Mouse (Mus musculus) forebrain, postnatal 0 days (tissue): ENCODE results near the gene Tmem199. TPM values are rescaled to one million over a fixed set of nuclear protein-coding genes. Genes with fewer than 3 reads are reported as not detected.

ENCODE experiments used
- ATAC-seq: fragments of 200-750 bp; cut with Nextera tagmentation; 2 replicates; pipeline ENCODE4 v1.8.0; 2017; ENCODE audit warnings: mild to moderate bottlenecking, moderate library complexity
- DNase-seq: peaks from one replicate; pipeline ENCODE4 v3.0.0-alpha.2; 2015
- H3K27ac ChIP-seq: fragments of 300-500 bp; sonication (generic); 2 replicates; pipeline ENCODE4 v1.5.1; 2014; ENCODE audit warnings: low read depth, mild to moderate bottlenecking, antibody characterized with exemption, low read length, moderate library complexity, mixed read lengths
- H3K27me3 ChIP-seq: fragments of 300-500 bp; sonication (generic); 2 replicates; pipeline ENCODE4 v1.6.1; 2014; ENCODE audit warnings: mild to moderate bottlenecking, low read length, mixed read lengths; ENCODE audit not compliant: insufficient read depth
- H3K36me3 ChIP-seq: fragments of 300-500 bp; sonication (generic); 2 replicates; pipeline ENCODE4 v1.6.1; 2014; ENCODE audit warnings: mild to moderate bottlenecking, moderate library complexity; ENCODE audit not compliant: insufficient read depth
- H3K4me1 ChIP-seq: fragments of 300-500 bp; sonication (generic); 2 replicates; pipeline ENCODE4 v1.6.1; 2014; ENCODE audit warnings: antibody characterized with exemption; ENCODE audit not compliant: insufficient read depth
- H3K4me2 ChIP-seq: fragments of 300-500 bp; sonication (generic); 2 replicates; pipeline ENCODE4 v1.6.1; 2014; ENCODE audit warnings: low read depth, mild to moderate bottlenecking, moderate library complexity
- H3K4me3 ChIP-seq: fragments of 300-500 bp; sonication (generic); 2 replicates; pipeline ENCODE4 v1.5.1; 2014; ENCODE audit warnings: low read depth, low read length, mixed read lengths
- H3K9ac ChIP-seq: fragments of 300-500 bp; sonication (generic); 2 replicates; pipeline ENCODE4 v1.6.1; 2014; ENCODE audit warnings: mild to moderate bottlenecking
- H3K9me3 ChIP-seq: fragments of 300-500 bp; sonication (generic); 2 replicates; pipeline ENCODE4 v1.6.1; 2016; ENCODE audit warnings: low read length
- CTCF ChIP-seq: sonication (generic); IDR thresholded peaks from 2 replicates; pipeline ENCODE4 v1.5.1; 2016; ENCODE audit warnings: antibody characterized with exemption, control low read depth, low read depth
- WGBS: fragments of 180-500 bp; shearing (Covaris S2); extraction: QIAGEN DNeasy Blood & Tissue Kit; methylation state at CpG from one replicate; pipeline ENCODE4 v1.1.7; 2014; 5-methylcytosine and 5-hydroxymethylcytosine counted together
- polyA plus RNA-seq: library from polyadenylated mRNA; unstranded; fragments of >200 nt; fragmentation: Nextera tagmentation; extraction: Ambion mirVana; gene quantifications from 2 replicates; pipeline ENCODE4 v1.2.1, GENCODE M21; 2015
- total RNA-seq: library from RNA; depleted of rRNA; stranded (reverse); fragments of >200 nt; gene quantifications from 2 replicates; pipeline ENCODE4 v1.2.3, GENCODE M21; 2014

Tmem199 gene
- total and polyA plus RNA-seq, 2 experiments from 2014 or later: 64.8 to 84.2 TPM

DNA sequence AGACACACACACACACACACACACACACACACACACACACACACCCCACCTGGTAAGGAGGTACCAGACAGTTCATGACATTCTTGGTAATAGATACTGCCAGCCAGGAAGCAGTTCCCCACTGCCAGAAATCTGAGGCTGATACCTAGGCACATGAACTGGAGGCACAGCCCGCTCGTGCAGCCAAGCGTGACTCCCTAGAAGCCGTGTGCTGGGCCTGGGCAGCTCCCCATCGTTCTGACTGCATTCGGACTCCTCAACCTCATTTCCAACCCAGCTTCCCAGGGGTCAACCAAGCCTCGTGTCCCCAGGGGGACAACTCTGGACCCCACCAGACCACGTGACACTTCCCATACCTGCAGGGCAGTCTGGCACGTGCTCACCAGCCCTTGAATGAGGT lies 16.7 kb upstream of the Tmem199 start:
- H3K4me1 ChIP-seq: no peaks in the 10 kb centered on the region
- peaks cover 62% of the 10 kb centered on the region for H3K36me3 ChIP-seq
- H3K4me2 ChIP-seq: no peak overlapping the region
- WGBS: 85% methylated on average over 9 of the region's 9 CpGs
- H3K9me3 ChIP-seq: no peaks in the 10 kb centered on the region
- H3K27ac ChIP-seq: no peak overlapping the region
- no peak overlapping the region for H3K4me3 ChIP-seq
- DNase-seq: no peak
- TF ChIP-seq CTCF: no peak
- no peak overlapping the region for H3K9ac ChIP-seq
- H3K27me3 ChIP-seq: no peaks in the 10 kb centered on the region
- ATAC-seq: no peak

DNA sequence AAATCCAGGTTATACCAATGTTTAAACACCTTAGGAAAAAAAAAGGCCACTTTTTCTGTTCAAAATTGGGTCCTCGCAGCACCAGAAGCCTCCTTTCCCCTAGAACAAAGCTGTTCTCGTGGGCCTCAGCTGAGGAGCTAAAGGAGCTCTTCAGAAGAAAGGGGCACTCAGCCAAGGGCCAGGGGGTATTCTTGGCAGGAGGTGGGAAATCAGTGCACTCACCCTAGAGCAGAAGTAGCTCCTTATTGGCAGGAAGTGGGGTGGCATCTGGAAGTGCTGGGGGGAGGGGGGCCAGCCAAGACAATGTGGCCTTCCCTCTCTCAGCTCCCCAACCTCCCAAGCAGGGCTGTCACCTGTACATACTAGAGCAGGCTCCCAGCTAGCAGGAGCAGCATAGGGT lies 12.9 kb upstream of the Tmem199 start:
- H3K4me3 ChIP-seq: no peak overlapping the region
- H3K27me3 ChIP-seq: no peaks in the 10 kb centered on the region
- 23% methylated on average over 2 of the region's 2 CpGs for WGBS
- no peaks in the 10 kb centered on the region for H3K4me1 ChIP-seq
- no peak overlapping the region for H3K4me2 ChIP-seq
- no peak for DNase-seq
- no peaks in the 10 kb centered on the region for H3K9me3 ChIP-seq
- peaks cover 96% of the 10 kb centered on the region for H3K36me3 ChIP-seq
- no peak overlapping the region for H3K9ac ChIP-seq
- no peak for TF ChIP-seq CTCF
- no peak for ATAC-seq
- H3K27ac ChIP-seq: no peak overlapping the region

GRCm38 (mm10) chr11:78523241-78523955 lies 11.4 kb upstream of the Tmem199 start:
- no peak for ATAC-seq
- no peak for DNase-seq
- 76% methylated on average over 9 of the region's 9 CpGs for WGBS

GRCm38 (mm10) chr11:78522481-78522997 lies 10.6 kb upstream of the Tmem199 start:
- Histone ChIP-seq H3K4me1 (no peaks in the 10 kb centered on the region), H3K27me3 (no peaks in the 10 kb centered on the region), H3K27ac (no peak overlapping the region), H3K4me2 (no peak overlapping the region), H3K36me3 (peaks cover 96% of the 10 kb centered on the region), H3K9ac (no peak overlapping the region), H3K4me3 (no peak overlapping the region), H3K9me3 (no peaks in the 10 kb centered on the region)
- peak; percentile 58 for TF ChIP-seq CTCF
- 96% methylated on average over 1 of the region's 1 CpGs for WGBS
- DNase-seq: no peak
- no peak for ATAC-seq

More at GRCm38 (mm10) chr11:78523241-78523955, 11.4 kb upstream of the Tmem199 start:
- Histone ChIP-seq H3K27me3 (no peaks in the 10 kb centered on the region), H3K36me3 (peaks cover 95% of the 10 kb centered on the region), H3K4me3 (no peak overlapping the region), H3K4me2 (no peak overlapping the region), H3K9me3 (no peaks in the 10 kb centered on the region), H3K4me1 (no peaks in the 10 kb centered on the region), H3K9ac (no peak overlapping the region), H3K27ac (no peak overlapping the region)
- TF ChIP-seq CTCF: no peak

- Histone ChIP-seq H3K9ac (no peak overlapping the region), H3K27ac (no peak overlapping the region), H3K27me3 (no peaks in the 10 kb centered on the region), H3K36me3 (peaks cover 91% of the 10 kb centered on the region), H3K4me3 (no peak overlapping the region), H3K4me1 (no peaks in the 10 kb centered on the region), H3K9me3 (no peaks in the 10 kb centered on the region), H3K4me2 (no peak overlapping the region)
- WGBS: 88% methylated on average over 3 of the region's 3 CpGs
- ATAC-seq (no peak), DNase-seq (no peak)
- no peak for TF ChIP-seq CTCF
Measured at GRCm38 (mm10) chr11:78521880-78522279, 9.9 kb upstream of the Tmem199 start.

DNA sequence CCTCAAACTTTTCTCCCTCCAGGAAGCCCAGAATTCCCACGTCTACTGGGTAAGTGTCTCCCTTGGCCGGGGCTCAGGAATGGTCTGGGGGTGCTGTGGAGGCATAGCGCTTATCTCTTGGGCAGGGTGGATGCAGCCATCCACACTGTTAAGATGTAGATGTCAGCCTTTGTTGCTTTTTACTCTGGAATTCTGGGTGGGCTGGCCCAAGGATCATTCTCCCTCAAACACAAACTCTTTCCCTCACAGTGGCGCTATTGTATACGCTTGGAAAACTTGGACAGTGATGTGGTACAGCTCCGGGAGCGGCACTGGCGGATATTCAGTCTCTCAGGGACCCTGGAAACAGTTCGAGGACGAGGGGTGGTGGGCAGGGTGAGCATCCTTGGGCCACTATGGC lies 7.0 kb upstream of the Tmem199 start:
- WGBS: 82% methylated on average over 10 of the region's 10 CpGs
- Histone ChIP-seq H3K36me3 (peaks cover 88% of the 10 kb centered on the region), H3K4me3 (no peak overlapping the region), H3K4me1 (no peaks in the 10 kb centered on the region), H3K27ac (no peak overlapping the region), H3K4me2 (no peak overlapping the region), H3K9ac (no peak overlapping the region), H3K27me3 (no peaks in the 10 kb centered on the region), H3K9me3 (no peaks in the 10 kb centered on the region)
- DNase-seq (no peak), ATAC-seq (no peak)
- no peak for TF ChIP-seq CTCF

GRCm38 (mm10) chr11:78515549-78516325 lies 3.8 kb upstream of the Tmem199 start:
- ATAC-seq: no peak
- no peak for DNase-seq
- H3K9ac ChIP-seq: no peak overlapping the region
- H3K4me2 ChIP-seq: no peak overlapping the region
- no peaks in the 10 kb centered on the region for H3K27me3 ChIP-seq
- no peak overlapping the region for H3K27ac ChIP-seq
- peaks cover 56% of the 10 kb centered on the region for H3K36me3 ChIP-seq
- WGBS: 62% methylated on average over 2 of the region's 2 CpGs
- TF ChIP-seq CTCF: peak; percentile 23; the same call in 1 of the 2 replicates
- H3K4me1 ChIP-seq: peaks cover 14% of the 10 kb centered on the region; the same call in 1 of the 2 replicates
- no peak overlapping the region for H3K4me3 ChIP-seq
- H3K9me3 ChIP-seq: no peaks in the 10 kb centered on the region
